Mouse (Mus musculus): ENCODE results near the gene 1700017D01Rik. TPM values are rescaled to one million over a fixed set of nuclear protein-coding genes. Genes with fewer than 3 reads are reported as not detected.

The 1700017D01Rik gene
- polyA plus RNA-seq, 1 experiment from 2014 or later, result not detected

Other genes with a start within 250 kb of the 1700017D01Rik start
- gene Tmem109, start 248.9 kb downstream of the 1700017D01Rik start, polyA plus RNA-seq (2016; fragmentation: Nextera tagmentation; extraction: Ambion mirVana), result 71.7 and 72.3 TPM in 2 replicates
- 47.2 and 51.5 TPM in 2 replicates for gene Prpf19, start 235.6 kb downstream of the 1700017D01Rik start, polyA plus RNA-seq (2016; fragmentation: Nextera tagmentation; extraction: Ambion mirVana)
- gene Zp1, start 210.2 kb downstream of the 1700017D01Rik start, polyA plus RNA-seq (2016; fragmentation: Nextera tagmentation; extraction: Ambion mirVana), result not detected in 2 replicates
- gene Ptgdr2, start 193.7 kb downstream of the 1700017D01Rik start, polyA plus RNA-seq (2016; fragmentation: Nextera tagmentation; extraction: Ambion mirVana), result 0.08 TPM in 2 replicates
- 46.8 and 62.9 TPM in 2 replicates for gene Ccdc86, start 181.6 kb downstream of the 1700017D01Rik start, polyA plus RNA-seq (2016; fragmentation: Nextera tagmentation; extraction: Ambion mirVana)
- gene Ms4a10, start 156.2 kb downstream of the 1700017D01Rik start, polyA plus RNA-seq (2016; fragmentation: Nextera tagmentation; extraction: Ambion mirVana), result not detected in 2 replicates
- not detected in 2 replicates for gene Ms4a15, start 137.6 kb downstream of the 1700017D01Rik start, polyA plus RNA-seq (2016; fragmentation: Nextera tagmentation; extraction: Ambion mirVana)
- not detected in 2 replicates for gene Ms4a18, start 112.8 kb downstream of the 1700017D01Rik start, polyA plus RNA-seq (2016; fragmentation: Nextera tagmentation; extraction: Ambion mirVana)
- not detected in 2 replicates for gene Ms4a8a, start 49.8 kb downstream of the 1700017D01Rik start, polyA plus RNA-seq (2016; fragmentation: Nextera tagmentation; extraction: Ambion mirVana)
- gene 1700025F22Rik, start 34.4 kb upstream of the 1700017D01Rik start, polyA plus RNA-seq (2016; fragmentation: Nextera tagmentation; extraction: Ambion mirVana), result not detected in 2 replicates
- not detected in 2 replicates for gene Ms4a13, start 65.9 kb upstream of the 1700017D01Rik start, polyA plus RNA-seq (2016; fragmentation: Nextera tagmentation; extraction: Ambion mirVana)
- gene Ms4a12, start 101.6 kb upstream of the 1700017D01Rik start, polyA plus RNA-seq (2016; fragmentation: Nextera tagmentation; extraction: Ambion mirVana), result not detected in 2 replicates
- not detected in 2 replicates for gene Ms4a1, start 135.4 kb upstream of the 1700017D01Rik start, polyA plus RNA-seq (2016; fragmentation: Nextera tagmentation; extraction: Ambion mirVana)
- not detected in 2 replicates for gene Ms4a5, start 153.0 kb upstream of the 1700017D01Rik start, polyA plus RNA-seq (2016; fragmentation: Nextera tagmentation; extraction: Ambion mirVana)
- gene Ms4a14, start 183.6 kb upstream of the 1700017D01Rik start, polyA plus RNA-seq (2016; fragmentation: Nextera tagmentation; extraction: Ambion mirVana), result not detected in 2 replicates
- gene Ms4a7, start 205.3 kb upstream of the 1700017D01Rik start, polyA plus RNA-seq (2016; fragmentation: Nextera tagmentation; extraction: Ambion mirVana), result 0.33 TPM in 1 of 2 replicates, not detected in the other
- 1.5 TPM in 1 of 2 replicates, not detected in the other for gene Ms4a4a, start 244.6 kb upstream of the 1700017D01Rik start, polyA plus RNA-seq (2016; fragmentation: Nextera tagmentation; extraction: Ambion mirVana)

Data from limb, embryonic 10.5 days (tissue).